Mouse (Mus musculus) c-Kit-positive CD71-positive TER-119-negative erythroid progenitor cells, embryonic 14.5 days (primary cell): ENCODE results near the gene Ccr8.

Source experiments
- DNase-seq: peaks from one replicate; pipeline ENCODE4 v3.0.0-alpha.2; 2013; ENCODE audit warnings: low read depth

The Ccr8 gene

DNA sequence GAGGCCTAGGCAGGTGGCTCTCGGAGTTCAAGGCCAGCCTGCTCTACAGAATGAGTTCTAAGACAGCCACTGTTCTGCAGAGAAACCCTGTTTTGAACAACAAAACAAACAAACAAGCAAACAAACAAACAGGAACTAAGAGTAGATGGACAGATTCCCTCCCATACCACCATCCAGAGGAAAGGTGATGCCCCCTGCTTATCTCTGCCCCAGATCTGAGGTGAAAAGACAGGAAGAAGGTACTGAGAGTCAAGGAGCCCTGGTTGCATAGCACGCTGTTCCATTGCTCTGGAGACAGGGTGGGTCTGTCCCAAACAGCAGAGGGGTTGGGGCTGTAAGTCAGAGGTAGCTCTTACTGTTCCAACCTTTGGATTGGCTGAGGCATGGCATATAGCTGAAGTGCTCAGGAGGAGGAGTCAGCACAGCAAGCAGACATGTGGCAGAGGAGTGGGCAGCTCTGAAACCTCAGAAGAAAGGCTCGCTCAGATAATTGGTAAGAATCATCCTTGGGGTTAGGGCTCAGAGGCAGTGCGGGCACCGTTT lies at the start of gene Ccr8:
Gene Ccr8 (plus strand): TSS at position 419 of the 543 bp plus-strand sequence.
- DNase-seq, result no peak

DNA sequence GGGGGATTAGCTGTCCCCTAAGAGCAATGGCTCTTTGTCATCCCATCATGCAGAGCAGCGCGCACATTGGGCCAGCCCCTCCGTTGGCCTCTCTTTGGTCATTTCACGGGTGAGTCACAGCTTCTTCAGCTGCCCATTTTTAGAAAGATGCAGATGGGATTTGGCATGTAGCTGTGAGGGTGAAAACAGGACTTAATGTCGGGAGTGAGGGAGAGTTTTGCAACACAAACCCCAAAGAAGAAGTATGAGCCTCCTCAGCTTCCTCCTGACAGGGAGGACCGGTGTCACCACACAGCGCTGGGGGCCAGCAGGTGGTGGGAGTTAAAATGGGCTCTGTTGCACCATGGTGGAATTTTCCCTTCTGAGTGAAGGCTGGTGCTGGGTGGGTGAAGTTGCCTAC lies 48.8 kb upstream of the Ccr8 start:
- DNase-seq, result no peak

DNA sequence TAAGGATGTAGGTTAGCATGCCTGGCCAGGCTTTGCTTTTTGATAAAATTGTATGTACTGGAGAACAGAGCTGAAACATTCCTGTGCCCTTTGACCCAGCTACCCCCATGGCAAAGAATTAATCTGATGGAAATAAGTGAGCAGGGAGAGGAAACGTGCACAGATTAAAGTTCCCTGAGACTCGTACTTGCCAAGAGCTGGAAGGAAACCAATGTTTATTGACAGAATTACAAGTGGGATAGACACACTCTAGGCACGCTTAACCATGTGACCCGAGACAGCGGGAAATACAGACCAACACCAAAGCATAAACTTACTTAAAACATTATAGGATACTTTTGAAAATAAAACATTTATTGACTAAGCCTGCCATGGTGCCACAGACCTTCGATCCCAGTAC lies 43.4 kb upstream of the Ccr8 start:
- no peak for DNase-seq

DNA sequence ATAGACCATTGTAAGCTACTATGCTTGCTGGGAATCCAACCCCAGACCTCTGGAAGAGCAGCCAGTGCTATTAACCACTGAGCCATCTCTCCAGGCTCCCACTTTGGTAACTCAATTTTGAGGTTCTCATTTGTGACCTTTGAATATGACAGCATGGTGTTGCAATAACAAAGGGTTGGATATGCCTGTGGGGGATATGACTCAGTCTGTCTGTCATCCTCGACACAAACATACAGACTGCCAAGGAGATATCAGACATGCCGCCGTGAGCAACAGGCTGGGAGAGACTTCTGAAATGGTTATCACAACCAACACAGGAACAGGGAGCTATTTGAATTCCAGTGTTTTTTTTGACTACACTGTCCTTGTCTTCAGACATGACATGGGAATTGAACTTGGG lies 42.5 kb upstream of the Ccr8 start:
- no peak for DNase-seq

DNA sequence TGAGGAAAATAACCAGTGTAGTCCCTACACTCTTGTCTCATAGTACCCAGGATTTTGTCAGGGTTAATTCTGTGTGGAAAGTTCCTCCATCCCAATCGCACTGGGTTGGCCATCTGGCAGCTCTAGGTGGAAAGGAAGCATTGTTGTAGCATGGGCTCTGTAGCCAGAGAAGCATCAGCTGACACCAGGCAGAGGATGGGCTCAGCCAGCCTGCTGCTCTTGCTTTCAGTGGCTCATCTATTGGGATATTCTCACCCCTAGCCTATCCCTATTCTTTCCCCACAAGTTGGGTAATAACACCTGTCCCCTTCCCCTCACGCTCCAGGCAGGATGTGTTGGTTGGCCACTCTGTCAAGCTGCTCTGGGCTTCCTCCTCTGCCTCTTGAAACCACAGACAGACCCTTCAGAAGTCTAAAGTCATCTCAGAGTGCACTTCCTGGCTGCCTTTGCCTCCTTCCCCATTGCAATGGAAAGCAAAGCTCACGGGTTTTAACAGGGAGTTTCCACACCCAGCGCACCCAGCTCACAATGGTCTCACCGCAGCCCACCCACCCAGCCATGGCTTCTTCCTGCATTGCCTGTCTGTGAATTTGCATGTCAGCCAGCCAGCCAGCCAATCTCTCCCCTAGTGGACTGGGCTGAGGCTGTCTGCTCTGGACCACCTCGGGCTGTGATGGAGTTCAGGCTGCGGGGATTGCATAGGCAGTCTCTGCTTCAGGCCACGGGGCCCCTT lies 37.2 kb upstream of the Ccr8 start:
- DNase-seq, result no peak

DNA sequence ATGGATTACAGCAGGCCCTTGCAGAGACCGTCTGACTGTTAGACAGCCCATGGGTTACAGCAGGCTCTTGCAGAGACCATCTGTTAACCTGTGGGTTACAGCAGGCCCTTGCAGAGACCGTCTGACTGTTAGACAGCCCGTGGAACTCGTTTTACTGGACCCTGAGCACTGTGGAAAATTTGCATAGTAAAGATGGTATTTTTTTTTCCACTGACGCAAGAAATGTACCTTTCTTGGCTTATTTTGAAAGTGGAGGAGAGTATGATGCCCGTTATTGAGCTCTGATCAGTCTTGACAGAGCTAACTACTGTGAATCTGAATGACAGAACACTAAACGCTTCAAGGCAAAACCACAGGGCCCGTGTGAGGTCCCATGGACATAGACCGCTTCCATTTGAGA lies 35.7 kb upstream of the Ccr8 start:
- no peak for DNase-seq

DNA sequence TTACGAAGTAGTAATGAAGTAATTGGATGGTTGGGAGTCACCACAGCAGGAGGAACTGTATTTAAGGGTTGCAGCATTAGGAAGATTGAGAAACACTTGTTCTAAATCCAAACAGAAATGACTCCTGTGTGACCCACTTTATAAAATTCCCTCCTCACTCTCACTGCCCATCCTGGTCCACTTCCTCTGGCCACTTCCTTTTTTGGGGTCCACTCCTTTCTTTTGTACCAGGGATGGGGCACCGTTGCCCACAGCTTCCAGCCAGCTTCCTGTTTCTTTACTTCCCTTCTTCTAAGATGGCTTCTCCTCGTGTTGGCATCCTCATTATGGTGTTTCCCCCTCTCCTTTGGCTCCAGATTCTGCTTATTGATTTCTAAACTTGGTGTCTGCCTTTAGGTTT lies 33.2 kb upstream of the Ccr8 start:
- no peak for DNase-seq

DNA sequence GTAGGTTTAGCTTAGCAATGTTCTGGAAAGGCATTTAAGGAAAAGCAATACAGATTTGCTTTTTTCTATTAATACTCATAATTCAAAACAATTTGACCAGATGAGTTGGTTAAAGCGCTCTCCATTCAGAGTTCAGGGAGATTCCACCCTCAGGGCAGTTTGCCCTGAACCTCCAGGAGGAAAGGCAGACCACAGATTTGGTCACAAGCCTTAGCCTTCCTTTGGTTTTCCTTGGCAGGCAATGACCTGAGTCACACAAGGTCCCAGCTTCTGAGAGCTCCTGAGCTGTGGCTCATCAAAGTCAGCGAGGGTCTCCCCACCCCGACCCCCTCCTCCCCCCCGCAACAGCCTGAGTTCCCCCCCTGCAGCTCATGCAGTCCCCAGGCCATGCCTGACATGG lies 27.6 kb upstream of the Ccr8 start:
- no peak for DNase-seq

DNA sequence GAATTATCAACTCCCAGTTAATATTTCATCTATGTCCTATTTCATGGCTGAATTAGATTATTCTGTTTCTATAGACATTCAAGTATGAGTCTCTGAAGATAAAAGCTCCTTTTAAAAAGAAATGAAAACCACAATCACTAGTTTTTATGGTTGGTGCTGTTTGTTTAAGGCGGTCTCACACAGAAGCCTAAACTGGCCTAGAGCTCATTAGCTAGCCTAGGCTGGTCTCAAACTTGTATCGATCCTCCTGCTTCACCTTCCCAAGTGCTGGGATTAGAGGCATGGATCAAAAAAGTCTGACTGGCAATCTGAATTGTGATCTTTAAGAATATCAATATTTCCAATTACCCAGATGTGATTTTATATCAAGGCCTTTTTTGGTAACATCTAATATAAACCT lies 24.3 kb upstream of the Ccr8 start:
- no peak for DNase-seq

DNA sequence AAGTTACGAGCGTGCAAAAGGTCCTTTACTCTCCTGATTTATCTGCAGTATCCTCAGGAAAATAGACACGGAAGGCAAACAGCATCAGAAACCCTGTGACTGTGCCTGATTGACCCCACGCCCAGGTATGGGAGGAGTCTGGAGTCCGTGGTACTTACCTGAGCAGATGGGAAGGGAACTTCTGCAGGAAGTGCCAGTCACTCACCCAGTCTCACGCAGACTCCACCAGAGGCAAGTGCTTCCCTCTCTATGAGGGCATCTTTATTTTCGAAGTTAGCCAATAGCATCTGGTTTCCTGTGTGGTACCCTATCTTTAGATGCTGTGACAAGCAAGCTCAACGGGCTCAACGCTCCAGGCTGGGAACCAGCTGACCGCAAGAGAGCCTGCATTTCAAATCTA lies 23.9 kb upstream of the Ccr8 start:
- no peak for DNase-seq

DNA sequence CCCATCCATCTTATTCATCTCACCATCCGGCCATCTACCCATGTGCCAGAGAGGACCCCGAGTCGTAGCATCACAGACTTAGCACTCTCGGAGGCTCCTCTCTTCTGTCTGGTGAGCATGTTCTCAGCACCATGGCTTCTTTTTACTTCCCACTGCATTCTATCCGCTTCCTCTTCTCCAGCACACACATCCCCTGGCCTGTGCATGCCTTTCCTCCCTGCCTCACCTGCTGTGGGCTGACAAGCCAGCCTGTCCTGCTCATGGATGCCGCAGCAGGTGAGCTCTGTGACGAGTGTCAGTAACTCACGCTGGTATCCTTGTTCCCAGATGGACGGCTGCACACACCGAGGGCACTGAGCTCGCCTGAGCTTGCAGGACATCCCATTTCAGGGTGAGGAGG lies 22.1 kb upstream of the Ccr8 start, which contains the start of gene Cx3cr1:
Gene Cx3cr1 (minus strand): TSS at position 101 of the 400 bp plus-strand sequence.
- no peak for DNase-seq

DNA sequence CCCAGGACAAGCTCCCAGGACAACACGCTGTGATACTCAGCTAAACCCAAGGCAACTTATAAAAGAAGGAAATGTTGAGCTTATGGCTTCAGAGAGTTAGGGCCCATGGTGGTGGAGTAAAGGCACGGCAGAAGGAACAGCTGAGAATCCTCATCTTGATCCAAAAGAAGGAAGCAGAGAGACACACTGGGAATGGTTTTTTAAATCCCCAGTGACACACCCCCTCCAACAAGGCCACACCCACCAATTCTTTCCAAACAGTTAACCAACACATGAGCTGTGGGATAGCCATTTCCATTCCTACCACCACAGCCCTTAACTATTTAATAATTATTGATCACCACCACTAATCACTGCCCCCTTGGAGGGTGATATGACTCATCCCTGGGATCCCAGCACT lies 20.7 kb upstream of the Ccr8 start:
- DNase-seq, result no peak

DNA sequence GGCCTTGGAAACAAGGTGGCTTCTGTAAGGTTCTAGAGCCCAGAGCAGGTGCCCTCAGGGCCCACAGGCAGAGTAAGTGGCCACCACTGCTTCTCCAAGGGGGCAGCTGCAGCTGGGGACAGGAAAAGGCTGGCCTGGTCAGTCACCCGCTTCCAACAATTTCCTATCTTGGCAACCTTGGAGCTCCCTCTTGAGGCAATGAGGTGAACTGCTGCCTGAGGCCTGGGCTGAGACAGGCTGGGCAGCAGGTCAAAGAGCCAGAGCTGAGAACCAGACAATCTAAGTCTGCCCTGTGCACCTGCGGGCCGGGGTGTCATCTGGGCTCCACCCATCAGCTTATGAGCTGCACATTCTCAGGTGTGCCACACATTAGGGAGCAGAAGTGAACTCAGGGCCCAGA lies 18.7 kb upstream of the Ccr8 start:
- DNase-seq, result peak; percentile 46

DNA sequence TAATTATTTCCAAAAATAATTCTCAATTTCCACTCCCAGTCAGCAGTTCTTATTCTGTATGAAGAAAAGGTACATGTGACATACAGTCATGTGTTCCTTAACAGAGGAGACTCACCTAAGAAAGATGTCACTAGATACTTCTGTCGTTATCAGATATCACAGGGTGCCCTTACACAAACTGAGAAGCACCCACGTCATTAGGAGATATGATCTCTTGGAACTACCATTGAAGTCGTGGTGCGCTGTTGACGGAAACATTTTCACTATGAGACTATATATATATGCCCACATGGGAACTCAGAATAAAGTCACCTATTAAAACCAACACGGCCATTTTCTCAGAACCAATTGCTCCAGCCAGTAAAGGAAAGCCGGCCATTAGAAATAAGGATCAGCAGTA lies 17.4 kb upstream of the Ccr8 start:
- DNase-seq, result no peak

DNA sequence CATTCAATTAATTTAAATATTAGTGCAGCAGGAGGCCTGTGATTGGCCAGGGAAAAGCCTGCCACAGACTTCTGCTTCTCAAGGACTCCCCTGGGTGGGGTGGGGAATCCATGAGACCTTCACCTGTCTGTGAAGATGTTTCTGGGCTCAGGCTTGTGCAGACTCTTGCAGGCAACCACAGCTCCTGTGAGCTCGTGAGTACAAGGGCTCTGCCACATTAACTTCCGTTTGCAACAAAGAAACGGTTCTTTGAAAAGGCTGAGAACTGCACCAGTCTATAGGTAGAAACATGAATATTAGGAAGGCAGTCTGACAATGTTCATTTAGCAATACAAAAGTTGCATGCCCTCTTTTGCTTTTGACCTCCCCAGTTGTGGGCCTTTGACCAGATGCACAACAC lies 13.7 kb upstream of the Ccr8 start:
- no peak for DNase-seq

DNA sequence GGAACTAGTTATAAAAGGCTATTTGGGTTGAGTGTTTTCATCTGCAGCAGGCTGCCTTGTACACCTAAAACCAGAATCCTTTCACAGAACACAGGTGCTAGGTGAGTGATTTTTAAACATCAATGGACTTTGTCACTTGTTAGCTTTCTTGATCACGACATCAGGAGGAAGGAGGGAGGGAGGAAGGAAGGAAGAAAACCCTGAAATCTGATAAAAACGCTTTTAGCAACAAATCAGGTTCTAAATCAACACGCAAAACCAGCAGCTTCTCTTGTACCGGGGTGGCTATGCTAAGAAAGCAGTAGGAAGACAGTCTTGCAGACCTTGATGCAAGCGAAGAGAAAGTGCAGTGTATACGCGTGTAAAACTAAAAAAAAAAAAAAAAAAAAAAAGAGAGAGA lies 12.0 kb upstream of the Ccr8 start:
- DNase-seq, result no peak

DNA sequence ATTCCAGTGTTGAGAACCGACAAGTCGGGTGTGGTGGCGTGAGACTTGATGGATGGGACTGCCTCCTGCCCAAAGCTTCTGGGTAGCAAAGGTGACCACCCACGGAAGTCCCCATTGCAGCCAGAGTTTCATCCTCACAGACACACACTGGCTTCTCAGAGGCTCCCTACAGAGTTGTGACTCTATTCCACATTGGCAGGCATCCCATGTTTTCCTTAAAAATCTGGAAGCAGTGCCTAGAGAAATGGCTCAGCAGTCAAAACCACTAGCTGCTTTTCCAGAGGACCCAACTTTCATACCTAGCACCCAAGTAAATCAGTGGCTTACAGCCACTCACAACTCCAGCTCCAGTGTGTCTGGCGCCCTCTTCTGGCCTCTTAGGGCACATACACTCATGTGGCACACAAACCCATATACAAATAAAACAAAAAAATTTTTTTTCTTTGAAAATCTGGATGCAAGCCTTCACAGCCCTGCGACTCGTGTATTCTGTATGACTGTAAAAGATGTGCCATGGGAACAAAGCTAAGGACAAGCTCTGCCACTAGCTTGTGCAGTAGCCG lies 11.3 kb upstream of the Ccr8 start:
- no peak for DNase-seq

DNA sequence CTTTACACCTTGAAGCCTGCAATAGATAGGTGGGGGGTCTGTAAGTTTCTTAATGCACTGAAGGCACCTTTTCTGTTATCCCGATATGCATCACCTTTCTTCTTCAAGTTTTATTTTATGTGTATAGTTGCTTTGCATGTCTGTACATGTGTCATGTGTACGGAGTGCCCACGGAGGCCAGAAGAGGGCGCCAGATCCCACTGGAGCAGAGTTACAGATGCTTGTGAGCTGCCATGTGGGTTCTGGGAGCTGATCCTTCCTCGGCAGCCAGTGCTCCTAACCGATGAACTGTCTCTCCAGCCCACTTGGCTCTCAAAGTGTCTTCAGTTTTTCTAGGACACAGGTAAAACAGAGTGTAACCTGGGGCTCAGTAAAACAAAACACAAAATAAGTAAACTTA lies 10.7 kb upstream of the Ccr8 start:
- DNase-seq, result peak; percentile 16

DNA sequence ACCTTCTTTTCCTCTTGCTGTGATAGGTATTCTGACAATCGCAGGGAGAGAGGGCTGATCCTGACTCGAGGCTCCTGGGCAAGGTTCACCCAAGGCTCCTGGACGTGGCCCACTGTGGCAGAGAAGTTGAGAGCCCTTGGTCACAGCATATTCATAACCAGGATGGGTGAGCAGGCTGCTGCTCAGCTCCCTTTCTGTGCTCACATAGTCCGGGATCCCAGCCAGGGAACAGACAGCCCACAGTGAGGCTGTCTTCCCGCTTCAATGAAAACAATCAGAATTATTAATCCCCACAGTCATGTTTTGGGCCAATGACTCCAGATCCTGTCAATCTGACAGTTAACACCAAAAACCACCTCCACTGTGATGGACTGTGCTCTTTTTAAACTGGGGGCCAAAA lies 9.9 kb upstream of the Ccr8 start:
- no peak for DNase-seq

DNA sequence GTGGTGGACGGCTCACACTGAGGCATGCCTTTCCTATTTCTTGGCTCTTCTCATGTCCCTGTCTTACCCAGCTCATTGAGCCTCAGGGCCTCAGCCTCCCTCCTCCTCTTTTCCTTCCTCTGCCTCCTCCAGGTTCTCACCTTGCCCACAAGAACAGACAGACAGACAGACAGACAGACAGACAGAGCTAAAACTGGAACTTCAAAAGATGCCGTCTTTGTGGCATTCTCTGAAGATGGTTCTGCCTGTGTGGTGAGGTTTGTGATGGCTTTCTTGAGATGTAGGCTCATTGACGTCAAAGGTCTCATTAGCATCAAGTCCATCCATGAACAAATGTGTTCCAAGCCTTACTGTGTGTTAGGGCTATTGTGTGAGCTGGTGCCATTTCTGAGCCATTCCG lies 9.2 kb upstream of the Ccr8 start:
- no peak for DNase-seq

DNA sequence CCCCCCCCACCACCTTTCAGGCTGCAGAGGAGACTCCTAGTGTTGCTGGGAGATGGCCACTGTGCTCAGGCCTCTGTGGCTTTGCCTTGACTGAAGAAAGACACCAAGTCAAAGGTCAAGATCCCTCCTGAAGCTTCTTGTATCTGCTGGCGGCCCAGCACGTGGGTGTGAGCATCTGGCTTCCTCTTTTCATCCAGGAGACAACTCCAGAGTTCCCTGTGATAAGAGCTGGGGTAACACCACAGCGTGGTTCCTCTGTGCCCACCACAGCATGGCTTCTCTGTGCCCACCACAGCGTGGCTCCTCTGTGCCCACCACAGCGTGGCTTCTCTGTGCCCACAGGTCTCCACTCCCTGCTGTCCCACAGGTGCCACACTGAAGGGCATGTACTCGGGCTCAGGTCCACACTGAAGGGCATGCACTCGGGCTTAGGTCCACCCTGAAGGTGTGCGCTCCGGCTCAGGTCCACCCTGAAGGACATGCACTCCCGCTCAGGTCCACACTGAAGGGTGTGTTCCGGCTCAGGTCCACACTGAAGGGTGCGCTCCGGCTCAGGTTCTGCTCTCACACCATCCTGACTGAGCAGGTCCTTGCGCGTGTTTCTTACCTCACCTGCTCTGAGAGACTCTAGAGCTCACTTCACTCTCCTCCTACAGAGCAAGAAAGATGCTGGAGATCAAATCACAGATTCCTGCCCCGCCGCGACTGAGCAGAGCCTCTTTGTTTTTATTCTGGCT lies 8.6 kb upstream of the Ccr8 start:
- DNase-seq, result no peak

DNA sequence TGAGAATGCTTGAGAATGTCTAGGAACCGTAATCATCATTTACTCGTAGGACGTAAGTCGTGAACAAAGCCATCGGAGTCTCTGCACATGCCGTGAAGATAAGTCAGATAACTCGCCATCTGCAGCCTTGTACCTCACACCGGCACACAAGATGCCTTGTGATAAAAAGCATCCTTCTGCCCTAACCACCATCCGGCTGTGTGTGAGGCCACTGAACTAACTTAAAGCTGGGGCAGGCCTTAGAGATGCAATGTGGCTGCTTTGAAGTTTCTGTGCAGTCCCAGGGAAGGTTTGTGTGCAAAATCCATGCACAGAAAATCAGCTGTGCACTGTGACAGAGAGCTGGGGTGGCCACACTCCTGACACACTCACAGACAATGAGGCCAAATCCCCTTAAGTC lies 7.5 kb upstream of the Ccr8 start:
- no peak for DNase-seq

DNA sequence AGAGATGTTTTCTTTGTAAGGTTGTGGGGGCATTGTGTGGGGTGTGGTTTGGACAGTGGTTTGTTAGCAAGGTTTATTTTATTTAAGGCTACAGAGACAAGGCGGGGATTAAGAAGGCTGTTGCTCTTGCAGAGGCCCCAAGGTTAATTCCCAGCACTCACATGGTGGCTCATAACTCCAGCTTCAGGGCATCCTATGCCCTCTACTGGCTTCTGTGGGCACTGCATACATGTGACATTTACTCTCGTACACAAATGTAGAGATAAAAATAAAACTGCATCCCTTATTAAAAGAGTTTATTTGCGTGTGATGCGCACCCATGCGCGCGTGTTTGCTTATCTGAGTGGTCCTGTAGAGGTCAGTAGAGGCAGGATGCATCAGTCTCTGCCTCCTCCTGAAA lies 2.8 kb upstream of the Ccr8 start:
- no peak for DNase-seq
